Mouse (Mus musculus) liver, adult (tissue): ENCODE data around the gene Cachd1.

Experiments used
- GATA4 ChIP-seq: IDR thresholded peaks from 2 replicates; pipeline ENCODE4 v1.6.1; 2014; ENCODE audit warnings: mild to moderate bottlenecking, low read length; ENCODE audit not compliant: insufficient replicate concordance

Cachd1 gene

GRCm38 (mm10) chr4:101069154-101069971 is 292.9 kb downstream of the Cachd1 start:
- TF ChIP-seq GATA4: no peak

- no peak for TF ChIP-seq GATA4
Observed at GRCm38 (mm10) chr4:101071570-101071969, 295.1 kb downstream of the Cachd1 start.

GRCm38 (mm10) chr4:101076425-101076824 is 299.9 kb downstream of the Cachd1 start:
- no peak for TF ChIP-seq GATA4
